Mouse (Mus musculus) c-Kit-positive CD71-negative TER-119-negative erythroid progenitor cells, embryonic 14.5 days (primary cell): ENCODE measurements around the gene Btg1-ps2.
"Not testable (repeated sequence)": the region's sequence is repeated elsewhere in the genome, so short reads cannot be mapped to it uniquely, and the experiment has no call there.

Experiments
- DNase-seq: peaks from one replicate; pipeline ENCODE4 v3.0.0-alpha.2; 2013; ENCODE audit warnings: low read depth

The Btg1-ps2 gene

DNA sequence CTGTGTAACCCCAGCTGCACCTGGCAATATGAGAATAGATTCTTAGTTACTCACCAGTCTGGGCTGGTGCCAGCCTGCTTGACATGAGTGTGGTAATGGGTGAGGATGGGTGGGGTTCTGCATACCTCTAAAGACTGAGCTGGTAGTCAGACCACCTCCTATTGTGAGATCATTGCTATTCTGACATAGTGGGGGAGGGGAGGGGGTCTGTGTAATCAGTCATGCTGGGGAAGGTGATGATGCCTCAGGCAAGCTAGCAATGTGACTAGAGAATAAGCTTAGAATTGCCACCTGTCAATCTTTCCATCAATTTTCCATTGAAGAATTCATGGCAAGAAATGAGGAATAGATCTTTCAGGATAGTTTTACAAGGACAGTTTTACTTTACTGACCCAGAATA lies at the start of gene Btg1-ps2:
TSS of gene Btg1-ps2 (minus strand) at position 101 of the 400 bp plus-strand sequence.
- not testable (repeated sequence) for DNase-seq

DNA sequence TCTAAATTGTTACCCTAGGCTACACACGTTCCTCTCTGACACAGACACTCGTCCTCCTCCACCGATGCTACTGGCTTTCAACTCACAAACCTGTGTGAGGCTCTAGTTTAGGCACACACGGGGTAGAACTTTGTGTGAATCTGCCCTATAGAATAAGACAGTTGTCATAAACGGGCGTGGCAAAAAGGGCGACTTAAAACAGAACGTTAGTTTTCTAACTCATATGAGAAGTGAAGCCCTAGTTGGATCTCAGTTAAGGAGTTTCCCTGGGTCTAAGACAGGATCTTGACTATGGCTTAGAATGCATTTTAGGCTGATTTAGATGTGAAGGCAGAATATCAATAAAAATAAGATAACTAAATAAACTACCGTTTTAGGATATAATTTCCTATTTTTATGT lies 42.1 kb upstream of the Btg1-ps2 start, which contains the start of gene Rhox11:
TSS of gene Rhox11 (minus strand) at position 101 of the 400 bp plus-strand sequence.
- DNase-seq = no peak

DNA sequence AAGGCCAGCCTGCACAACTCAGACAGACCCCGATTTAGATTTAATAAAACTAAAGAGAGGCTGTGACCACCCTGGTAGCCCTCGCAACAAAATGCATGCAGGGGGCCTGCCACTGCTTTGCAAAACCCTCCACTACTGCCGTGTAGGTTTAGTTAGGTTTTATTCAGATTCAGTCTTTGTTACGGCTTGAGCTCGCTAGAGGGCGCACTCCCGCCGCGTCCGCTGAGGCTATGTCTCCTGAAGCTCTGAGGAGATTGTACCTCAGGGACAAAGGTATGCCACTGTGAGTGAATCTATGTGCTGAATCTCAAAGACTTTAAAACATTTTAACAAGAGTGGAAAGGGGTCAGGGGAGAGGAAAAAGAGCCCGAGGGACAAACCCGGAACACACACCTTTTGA lies 41.3 kb upstream of the Btg1-ps2 start:
- peak; percentile 7 for DNase-seq

DNA sequence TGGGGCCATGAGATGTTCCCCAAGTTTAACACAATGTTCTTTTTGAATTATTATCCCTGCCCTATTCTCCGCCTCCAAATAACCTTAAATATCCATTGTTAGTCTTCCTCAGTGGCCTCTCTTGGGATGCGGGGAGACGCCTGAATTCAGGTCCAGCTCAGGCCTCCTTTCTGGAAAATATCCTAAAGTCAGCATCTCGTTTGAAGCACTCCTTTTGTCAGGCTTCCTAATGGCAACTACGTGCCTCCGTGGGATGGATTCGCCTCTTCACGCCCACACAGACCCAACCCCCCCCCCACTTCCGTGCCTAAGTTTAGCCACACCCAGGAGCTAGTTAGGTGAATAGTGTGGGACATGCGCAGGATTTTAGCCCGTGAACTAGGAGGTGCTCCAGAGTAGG lies 23.3 kb upstream of the Btg1-ps2 start, which contains the start of gene Rhox10:
TSS of gene Rhox10 (plus strand) at position 301 of the 400 bp plus-strand sequence.
- DNase-seq = no peak

DNA sequence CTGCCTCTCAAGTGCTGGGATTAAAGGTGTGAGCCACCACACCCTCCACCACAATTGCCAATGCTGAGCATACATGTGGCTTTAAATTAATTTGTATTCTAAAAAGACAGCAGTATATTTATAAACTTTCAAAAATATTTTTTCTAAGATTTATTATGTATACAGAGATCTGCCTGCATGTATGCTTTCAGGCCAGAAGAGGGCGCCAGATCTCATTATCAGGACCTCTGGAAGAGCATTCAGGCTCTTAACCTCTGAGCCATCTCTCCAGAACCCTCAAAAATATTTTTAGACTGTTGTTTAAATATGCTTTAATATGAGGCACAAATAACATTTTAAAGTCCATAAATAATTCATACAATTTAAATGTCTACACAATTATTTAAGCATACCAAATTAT lies 18.6 kb upstream of the Btg1-ps2 start:
- DNase-seq = peak; percentile 7

DNA sequence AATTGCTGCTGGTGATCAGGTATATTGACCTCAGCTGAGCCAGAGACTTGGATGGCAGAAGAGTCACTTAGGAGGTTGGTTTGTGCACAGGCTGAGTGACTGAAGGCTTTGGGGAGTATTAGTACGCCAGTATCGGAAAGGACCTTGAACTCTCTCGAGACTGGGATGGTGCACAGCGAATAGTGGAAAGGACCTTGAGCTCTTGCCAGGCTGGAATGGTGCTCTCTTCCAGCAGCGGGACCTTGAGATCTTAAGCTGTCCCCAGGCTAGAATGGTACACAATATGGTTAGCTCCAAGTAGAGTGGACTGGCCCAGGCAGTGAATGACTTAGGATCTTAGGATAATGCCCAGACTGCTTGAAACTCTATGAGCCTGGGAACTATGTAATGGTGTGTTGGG lies 3.2 kb downstream of the Btg1-ps2 start:
- DNase-seq = no peak

DNA sequence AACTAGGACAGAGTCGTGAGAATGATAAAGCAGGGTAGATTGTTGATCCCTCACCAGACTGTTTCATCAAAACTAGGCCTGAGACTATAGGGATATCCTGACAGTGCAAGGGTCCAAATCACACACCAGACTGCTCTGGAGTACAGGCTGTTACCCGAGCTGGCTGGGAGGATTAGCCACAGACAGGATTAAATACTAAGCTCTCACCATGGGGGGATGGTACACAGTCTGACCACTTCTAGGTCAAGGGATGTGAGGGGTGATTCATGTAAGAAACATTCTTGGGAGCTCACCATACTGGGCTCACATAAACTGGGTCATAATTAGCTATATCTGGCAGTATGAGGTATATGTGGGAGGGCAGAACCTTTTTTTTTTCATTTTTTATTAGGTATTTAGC lies 9.1 kb downstream of the Btg1-ps2 start:
- DNase-seq = no peak

DNA sequence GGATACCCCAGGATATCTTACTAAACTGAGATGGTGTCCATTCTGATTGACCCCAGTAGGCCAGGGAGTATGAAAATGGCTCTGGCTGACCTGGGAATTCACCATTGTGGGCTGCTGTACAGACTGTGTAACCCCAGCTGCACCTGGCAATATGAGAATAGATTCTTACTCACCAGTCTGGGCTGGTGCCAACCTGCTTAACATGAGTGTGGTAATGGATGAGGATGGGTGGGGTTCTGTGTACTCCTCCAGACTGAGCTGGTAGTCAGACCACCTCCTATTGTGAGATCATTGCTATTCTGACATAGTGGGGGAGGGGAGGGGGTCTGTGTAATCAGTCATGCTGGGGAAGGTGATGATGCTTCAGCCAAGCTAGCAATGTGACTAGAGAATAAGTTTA lies 24.3 kb downstream of the Btg1-ps2 start, which contains the start of gene Btg1-ps1:
TSS of gene Btg1-ps1 (minus strand) at position 219 of the 400 bp plus-strand sequence.
- DNase-seq = not testable (repeated sequence)

DNA sequence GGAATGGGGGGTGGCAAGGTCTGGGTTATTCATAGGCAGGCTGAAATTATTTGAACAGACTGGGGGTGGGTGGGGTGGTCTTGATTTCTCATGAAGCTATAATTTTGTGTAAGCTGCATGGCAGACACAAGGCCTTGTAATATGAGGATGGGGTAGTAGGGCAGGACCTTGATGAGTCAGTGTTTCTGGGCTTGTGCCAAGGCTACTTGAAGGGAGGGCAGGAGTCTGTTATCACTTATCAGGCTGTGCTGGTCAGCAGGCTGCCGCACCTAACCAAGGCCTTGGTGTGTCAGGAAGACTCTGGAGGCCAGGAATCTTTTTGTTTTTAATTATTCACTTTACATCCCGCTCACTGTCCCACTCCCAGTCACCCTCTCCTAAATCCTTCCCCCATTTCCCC lies 34.2 kb downstream of the Btg1-ps2 start:
- DNase-seq = no peak
